Mouse (Mus musculus) inflammation-experienced regulatory T-cells, adult 6 months (primary cell): ENCODE measurements around the gene Dnttip2. TPM values are rescaled to one million over a fixed set of nuclear protein-coding genes. Genes with fewer than 3 reads are reported as not detected.
"Not testable (repeated sequence)": the region's sequence is repeated elsewhere in the genome, so short reads cannot be mapped to it uniquely, and the experiment has no call there.

Experiments
- ATAC-seq: one replicate; pipeline ENCODE4 v1.8.0; 2017
- polyA plus RNA-seq, 3 experiments: library from polyadenylated mRNA; unstranded; fragments of 100-300 nt; shearing (Covaris generic); gene quantifications; one replicate each; pipeline ENCODE4 v1.2.1; 2017

The Dnttip2 gene
- polyA plus RNA-seq: 100 to 1,000 TPM; 101 to 118 (median 101) TPM

DNA sequence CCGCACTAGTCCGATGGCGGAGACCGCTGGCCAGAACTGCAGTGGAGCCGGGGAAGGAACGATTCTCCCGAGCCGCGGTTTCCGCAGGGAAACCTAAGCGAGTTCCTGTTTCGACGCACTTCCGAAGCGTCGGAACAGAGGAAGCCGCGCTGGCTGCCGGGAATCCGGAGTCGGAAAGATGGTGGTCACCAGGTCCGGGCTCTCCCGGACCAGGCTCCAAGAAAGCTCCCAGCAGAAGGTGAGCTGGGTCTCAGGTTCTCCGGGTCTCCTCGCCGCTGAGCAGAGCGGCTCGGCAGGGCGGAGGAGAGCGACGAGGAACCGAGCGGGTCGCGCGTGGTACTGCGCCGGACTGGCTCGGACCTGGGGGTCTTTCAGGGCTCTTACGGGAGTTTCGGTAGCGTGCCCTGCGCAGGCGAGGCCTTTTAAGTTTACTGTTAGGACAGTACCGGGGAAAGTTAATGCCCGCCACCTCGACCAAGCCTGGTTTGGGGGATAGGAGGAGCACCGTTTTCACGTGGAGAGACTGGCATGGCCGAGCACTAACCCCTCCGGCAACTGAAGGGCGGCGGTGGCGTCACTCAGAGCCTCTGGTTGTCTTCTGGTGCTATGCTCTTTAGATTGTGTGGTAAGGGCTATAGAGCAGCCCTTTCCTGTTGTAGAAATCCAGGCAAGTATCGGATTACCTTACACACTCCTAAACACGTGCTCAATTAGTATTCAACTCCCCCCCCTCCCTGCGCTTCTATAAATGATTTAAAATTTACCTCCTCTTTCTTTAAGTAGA is at the start of gene Dnttip2:
Gene Dnttip2, plus strand, starts transcription at position 148 of the 784 bp plus-strand sequence.
- peak; percentile 86 for ATAC-seq

DNA sequence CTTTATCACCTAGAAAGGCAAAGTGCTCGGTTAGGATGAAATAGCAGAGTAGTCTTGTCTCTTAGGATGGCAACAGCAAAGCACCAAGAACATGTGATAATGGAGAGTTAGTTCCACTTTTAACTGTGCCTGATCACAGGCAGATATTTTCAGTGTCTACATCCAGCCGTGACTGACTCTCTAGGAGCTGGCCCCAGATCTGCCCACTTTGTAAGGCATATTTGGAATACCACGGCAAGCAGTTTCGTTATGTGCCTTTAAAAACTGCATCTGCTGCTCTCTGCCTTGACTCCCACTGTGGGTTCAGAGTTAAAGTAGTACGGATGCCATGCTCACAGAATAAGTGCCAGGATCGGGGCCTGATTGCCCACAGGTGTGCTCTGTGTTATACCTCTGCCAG is 47.2 kb upstream of the Dnttip2 start:
- ATAC-seq: not testable (repeated sequence)

DNA sequence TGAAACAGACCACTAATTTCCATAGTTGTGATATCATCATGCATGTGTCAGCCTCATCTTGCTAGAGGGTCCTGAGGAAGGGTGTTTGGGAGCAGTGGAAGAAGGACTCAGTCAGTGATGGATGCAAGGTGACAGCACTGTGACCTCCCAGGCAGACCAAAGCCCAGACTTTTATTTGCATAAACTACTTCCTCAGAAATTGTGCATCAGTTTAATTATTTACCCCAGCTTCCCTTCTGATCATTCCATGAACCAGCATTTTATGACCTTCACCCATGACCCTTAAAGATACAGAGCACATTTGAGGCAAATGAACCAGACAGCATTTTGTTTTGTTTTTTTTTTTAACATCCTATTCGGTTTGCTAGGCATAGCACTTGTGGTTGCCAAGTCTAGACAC is 38.4 kb upstream of the Dnttip2 start:
- no peak for ATAC-seq

DNA sequence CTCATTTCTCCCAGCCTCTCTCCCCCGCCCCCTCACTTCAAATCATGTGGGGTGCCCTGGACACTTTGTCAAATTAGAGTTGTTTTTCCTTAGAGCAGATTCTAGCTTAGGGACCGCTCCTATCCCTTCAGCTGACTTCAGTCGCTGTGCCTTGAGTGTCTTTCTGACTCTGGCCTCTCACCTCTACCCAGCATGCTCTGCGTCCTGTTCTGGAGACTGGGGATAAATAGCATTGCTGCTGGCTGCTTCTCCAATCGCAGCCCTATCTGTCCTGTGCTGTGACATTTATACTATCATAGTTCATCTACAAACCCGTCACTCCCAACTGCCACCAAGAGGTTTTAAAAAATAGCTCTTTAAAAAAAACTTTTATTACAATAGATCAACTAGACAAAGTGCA is 31.3 kb upstream of the Dnttip2 start:
- no peak for ATAC-seq

DNA sequence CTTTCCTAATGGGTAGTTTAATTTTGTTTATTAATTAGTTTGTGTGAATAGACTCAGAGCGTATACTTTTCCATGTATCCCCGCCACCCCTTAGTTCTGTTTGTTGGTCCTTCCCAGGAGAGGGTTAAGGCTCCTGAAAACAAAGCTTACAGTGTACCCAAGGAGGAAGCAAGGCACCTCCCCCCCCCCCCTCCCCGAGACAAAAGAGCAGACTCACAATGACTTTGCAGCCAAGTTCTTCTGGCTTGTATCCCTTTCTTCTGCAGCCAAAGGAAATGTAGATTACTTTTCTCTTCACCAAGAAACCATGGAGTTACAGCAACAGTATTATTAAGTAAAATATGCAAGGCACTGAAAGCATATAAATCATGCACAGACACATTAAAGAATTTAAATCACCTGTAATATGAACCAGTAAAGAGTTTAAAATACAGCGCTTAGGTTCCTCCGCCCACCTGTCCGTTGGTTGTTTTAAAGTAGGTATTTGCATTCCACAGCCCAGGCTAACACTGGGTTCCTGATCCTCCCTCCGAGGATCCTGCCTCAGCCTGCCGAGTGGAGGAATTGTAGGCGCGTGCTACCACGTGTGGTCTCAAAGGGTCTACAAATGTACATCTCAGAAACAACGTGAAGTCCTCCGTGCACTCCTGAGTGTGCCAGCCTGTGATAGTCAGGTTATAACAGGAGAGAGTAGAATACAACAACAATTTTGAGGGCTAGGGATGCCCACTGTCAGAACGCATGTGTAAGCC is 30.6 kb upstream of the Dnttip2 start:
- ATAC-seq: no peak

DNA sequence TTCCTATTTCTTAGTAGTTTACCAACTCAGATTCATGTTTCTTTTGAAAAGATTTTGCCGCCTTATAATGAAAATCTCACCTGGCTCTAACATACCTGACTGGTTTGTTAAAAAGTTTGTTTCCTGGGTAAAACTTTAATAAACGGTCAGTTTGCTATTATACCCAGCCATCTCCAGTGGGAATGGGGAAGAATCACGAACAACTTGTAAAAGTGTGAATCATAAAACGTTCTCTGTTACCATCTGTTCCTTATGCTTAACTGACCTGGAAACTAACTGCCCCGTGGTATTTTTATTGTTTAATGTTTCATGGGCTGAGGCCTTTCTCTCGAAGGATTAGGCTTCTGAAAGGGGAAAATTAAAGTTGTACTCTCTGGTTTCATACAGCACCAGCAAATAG is 29.4 kb upstream of the Dnttip2 start:
- no peak for ATAC-seq

DNA sequence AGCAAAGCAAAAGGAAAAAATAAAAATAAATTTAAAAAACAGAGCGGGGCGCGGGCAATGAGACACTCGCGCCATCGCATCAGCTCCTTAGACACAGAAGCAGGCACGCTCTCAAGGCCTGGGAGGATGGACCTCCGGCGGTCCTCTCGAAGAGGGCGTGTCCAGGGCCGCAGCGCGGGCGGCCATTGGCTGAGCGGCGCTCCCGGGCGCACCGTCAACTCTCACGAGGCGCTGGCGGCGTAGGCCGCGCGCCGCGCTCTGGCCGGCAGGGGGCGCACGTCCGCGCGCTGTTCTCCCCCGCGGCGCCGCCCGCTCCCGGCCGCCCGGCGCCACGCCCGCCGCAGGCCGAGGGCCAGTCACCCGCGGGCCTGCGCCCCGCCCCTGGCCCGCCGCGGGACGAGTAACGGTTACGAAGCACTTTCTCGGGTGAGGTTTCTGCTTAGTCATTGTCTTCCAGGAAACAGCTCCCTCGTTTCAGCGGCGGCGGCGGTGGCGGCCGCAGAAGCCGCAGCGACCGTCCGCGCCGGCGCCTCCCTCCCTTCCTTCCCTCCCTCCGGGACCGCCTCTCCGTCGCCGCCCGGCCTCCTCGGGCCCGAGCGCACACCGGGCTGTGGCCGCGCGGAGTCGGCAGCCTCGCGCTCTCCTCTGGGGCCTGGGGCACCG is 28.8 kb upstream of the Dnttip2 start, which contains the start of gene Gclm:
Gene Gclm, plus strand, starts transcription at position 343 of the 663 bp plus-strand sequence.
- peak; percentile 99 for ATAC-seq

DNA sequence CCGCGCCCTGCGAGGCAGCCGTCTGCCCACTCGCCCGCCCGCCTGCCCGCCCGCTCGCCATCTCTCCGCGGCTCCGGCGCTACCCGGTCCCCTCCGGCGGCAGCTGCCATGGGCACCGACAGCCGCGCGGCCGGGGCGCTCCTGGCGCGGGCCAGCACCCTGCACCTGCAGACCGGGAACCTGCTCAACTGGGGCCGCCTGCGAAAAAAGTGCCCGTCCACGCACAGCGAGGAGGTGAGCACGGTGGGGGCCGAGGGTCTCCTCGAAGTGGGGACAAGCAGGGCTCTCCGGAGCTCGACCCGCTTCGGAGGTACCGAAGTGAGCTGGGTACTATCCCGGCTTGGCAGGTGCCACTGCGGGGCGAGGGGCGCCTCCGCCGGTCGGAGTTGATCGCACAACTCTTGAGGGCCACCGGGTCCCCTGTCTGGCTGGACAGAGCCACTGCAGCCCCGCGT is 28.3 kb upstream of the Dnttip2 start:
- peak; percentile 21 for ATAC-seq

DNA sequence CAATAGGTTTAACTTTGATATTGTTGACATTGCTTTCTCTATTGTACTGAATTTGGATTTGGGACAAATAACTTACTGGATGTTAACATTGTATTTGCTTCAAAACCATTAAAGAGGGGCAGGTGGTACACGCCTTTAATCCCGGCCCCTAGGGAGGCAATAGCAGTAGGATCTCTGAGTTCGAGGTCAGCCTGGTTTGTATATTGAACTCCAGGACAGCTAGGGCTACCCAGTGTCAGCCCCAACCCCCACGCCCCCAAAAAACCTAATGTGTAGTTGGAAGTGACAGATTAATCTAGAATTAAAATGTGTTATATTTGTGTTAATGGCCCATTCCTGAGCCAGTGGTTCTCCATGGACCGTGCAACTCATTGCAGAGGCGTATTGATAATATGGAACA is 27.8 kb upstream of the Dnttip2 start:
- ATAC-seq: no peak

DNA sequence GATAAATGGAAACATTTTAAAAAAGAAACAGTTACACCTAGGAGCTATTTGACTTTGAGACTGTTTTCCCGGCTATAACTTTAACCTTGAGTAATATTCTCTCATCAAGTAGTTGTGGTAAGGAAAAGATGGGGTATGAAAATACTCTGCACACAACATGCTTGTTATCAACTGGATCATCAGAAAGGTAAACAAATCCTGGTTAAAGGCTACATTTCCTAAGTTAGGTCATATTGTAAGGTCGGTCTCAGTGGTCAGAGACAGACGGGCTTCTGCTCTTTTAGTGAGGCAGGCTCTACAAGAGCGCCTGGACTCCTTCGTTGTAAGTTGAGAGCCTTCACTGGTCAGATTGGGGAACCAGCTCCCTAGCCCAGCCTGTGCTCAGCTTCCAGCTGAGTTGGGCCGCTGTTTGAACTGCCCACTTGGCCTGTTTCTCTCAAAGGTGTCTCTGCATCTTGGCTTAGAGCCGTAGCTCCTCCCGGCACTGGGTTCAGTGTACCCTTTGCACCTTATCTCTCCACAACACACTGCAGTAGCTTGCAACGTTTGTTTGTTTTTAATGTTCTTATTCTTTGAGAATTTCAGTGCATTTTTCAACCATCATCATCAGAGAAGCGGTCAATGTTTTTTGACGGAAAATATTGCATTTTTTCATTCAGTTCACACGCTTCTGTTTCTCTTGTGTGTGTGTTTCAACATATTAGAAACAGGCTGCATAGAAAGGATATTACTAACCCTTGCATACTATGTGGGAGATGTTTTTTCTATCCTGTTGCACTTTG is 27.0 kb upstream of the Dnttip2 start:
- ATAC-seq: no peak

DNA sequence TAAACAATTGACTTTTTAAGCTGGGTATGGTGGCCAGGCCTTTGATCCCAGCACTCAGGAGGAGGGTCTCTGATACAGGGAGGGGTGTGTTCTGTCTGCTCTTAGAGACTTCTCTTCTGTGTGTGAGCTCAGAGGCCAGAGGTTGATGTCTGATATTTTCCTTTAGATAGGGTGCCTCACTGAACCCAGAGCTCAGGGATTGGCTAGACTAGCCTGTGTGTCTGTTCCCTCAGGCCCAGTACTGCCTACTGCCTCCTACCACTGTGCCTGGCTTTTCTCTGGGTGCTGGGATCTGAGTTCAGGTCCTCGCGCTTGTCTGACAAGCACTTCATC is 26.5 kb upstream of the Dnttip2 start:
- no peak for ATAC-seq

DNA sequence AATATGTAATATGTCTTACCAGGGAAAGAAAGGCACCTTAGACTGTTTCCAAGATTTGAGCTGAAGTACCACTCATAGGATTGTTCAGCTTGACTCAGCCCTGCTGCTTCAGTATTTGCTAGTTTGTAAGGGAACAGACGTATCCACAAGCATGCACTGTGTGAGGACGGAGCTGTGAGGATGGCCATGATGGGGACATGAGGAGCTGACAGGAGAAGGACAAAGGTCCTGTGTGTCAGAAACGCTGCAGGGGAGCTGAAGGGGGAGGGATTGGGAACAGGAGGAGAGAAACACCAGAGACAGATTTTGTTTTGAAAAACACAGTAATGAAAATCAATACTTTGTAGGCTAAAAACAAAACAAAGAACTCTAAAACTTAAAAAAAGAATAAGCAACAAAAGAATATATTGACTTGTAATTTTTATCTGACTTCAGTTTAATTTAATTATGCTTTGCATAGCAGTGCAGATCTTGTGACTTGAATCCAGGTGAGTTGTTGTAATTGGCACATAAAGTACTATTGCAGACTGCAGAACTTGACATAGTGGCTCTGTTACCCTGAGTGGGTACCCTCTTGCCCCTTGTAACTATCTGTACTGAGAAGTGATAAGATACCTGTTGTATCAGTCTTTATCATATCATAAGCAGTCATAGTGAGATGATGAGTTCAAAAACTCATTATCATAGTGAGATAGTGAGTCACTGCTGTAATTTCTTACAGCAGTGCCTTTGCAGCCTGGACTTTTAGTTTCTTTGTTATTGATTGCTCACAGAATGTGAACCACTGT is 21.5 kb upstream of the Dnttip2 start:
- no peak for ATAC-seq

DNA sequence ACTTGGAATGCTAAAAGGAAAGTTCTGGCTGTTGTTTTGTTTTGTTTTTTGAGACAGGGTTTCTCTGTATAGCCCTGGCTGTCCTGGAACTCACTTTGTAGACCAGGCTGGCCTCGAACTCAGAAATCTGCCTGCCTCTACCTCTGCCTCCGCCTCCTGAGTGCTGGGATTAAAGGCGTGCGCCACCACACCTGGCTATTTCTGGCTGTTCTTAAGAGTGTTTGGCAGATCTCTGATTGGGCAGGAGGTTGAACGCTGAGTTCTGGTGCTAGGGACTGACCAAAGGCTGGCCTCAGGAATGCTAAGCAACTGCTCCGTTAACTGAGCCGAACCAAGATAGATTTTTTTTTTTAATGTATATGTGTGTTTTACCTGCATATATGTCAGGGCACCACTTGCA is 20.1 kb upstream of the Dnttip2 start:
- not testable (repeated sequence) for ATAC-seq

DNA sequence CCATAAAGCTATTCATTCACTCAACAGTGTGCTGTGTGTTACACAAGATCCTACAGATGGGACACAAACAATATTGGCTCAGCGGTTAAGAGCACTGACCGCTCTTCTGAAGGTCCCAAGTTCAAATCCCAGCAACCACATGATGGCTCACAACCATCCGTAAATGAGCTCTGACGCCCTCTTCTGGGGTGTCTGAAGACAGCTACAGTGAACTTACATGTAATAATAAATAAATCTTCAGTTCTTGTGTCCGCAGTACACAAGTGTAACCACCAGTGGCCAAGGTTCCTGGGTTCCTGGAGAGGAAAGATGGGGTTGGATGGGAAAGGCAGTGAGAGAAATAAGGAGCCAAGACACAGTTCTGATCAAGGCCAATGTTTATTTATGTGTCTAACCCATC is 4.2 kb upstream of the Dnttip2 start:
- ATAC-seq: no peak

DNA sequence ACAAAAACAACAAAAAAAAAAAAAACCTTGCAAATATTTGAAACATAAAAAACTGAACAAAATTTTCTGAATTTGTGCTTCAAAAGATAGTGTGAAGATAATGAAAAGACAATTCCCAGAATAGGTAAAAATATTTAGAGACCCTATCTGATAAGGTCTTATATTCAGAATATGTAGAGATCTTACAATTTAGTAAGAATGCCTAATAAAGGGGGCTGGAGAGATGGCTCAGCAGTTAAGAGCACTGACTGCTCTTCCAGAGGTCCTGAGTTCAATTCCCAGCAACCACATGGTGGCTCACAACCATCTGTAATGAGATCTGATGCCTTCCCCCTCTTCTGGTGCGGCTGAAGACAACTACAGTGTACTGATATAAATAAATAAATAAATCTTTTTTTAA is 1.6 kb upstream of the Dnttip2 start:
- ATAC-seq: not testable (repeated sequence)

DNA sequence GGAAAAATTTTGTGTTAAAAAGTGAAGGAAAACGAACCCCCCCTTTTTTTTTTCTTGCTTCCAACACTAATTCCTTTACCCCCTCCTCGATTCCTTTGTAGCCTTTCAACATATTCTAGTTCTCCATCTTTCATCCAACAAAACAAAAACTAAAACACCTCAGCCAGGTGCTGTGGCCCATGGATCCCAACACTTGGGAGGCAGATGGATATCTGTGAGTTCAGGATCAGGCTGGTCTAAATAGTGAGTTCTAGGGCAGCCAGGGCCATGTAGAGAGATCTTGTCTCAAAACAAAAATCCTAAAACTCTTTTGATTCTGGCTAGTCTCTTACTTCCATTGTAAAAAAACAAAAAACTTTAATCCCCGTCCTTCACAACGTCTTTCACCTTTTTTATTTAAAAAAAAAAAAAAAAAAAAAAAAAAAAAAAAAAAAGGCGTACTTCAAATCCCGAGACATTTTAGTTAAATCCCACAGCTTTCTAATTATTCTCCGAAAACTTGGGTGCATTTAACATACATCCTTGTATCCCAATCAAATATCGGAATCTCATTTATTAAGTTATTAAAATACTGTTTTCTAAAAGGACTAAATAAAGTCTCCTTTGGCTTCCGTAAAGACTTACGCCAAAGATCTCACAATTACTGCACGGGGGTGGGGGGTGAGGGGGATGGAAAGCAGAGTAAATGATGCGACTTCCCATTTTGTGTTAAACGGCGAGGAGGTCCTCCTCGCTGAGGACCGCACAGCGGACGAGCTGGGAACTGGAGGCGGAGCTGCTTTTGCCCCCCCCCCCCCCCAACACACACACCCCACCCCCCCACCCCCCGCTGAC is 564 bp upstream of the Dnttip2 start:
- ATAC-seq: peak; percentile 77

DNA sequence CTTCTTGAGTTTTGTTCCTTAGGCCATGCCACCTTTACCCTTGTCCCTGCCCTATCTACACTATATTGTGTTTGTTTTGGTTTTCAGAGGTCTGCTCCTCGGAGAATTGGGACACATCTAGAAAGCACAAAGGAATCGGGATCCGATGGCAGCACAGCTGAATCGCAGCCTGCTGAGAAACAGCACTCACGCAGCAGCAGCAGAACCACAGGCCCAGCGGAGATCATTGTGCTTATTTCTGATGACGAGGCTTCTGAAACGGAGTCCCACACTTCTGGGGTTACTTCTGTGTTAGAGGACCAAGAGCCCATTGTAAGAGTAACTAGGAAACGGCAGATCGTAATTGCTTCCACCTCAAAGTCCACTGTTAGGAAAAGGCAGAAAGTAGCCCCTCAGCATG is 923 bp downstream of the Dnttip2 start:
- no peak for ATAC-seq

DNA sequence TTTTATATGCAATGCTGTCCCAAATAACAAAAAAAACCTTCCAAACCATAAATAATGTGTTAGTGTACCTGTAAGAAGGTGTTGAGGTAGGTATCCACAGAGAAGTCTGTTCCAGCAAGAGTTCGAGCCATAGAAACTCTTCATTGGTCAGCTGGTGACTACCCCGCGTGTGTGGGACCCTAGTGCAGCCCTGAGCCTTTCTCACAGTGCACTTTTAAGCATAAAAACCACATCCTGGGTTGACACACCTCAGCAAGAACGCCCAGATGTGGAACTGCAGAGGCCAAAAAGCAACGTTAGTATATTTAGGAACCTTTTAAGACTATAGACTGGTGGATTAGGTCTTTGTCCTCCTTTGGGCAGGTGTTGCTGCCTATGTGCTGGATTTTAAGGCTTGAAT is 13.0 kb downstream of the Dnttip2 start:
- ATAC-seq: peak; percentile 87

DNA sequence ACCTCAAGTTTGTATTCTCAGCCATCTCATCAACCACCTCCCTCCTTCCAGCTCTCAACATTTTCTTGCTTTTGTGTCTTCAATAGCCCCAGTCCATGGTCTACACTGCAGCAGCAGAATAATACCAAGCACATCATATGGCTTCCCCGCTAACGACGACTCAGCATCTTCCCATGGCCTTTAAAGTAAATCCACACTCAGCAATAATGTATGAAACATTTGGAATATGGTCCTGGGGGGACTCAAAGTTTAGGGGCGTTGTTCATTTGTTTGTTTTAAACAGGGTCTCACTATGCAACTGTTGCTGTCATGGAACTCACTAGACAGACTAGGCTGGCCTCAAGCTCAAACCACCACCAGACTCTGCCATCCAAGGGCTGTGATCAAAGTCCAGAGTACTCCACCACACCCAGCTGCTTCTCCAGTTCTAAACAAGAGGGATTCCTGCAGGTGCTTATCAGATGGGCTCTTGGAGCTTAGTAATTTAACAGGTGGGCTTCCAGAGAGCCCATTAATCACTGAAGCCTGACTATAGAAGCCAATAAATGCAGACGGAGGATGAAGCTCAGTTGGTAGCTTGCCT is 14.5 kb downstream of the Dnttip2 start:
- no peak for ATAC-seq

DNA sequence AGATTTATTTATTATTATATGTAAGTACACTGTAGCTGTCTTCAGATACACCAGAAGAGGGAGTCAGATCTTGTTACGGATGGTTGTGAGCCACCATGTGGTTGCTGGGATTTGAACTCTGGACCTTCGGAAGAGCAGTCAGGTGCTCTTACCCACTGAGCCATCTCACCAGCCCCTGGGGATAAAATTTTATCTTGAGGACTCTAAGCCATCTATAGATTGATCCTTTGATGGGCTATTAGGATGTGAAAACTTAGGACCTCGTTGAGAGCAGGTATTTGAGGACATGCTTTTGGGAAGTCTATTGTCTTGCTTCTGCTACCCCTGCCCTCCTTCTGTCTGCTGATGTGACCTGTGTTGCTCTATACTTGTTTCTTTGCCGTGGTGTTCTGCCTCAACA is 15.2 kb downstream of the Dnttip2 start:
- not testable (repeated sequence) for ATAC-seq
